Mouse (Mus musculus) embryonic facial prominence, embryonic 14.5 days (tissue): ENCODE data around the gene Kif5c. TPM values are rescaled to one million over a fixed set of nuclear protein-coding genes. Genes with fewer than 3 reads are reported as not detected.
A peak's percentile ranks its signal among the peaks of the same experiment; 100 is the strongest.

Experiments used
- ATAC-seq: fragments of 200-750 bp; cut with Nextera tagmentation; 2 replicates; pipeline ENCODE4 v1.8.0; 2017; ENCODE audit warnings: low read depth, moderate number of reproducible peaks, moderate TSS enrichment
- DNase-seq: peaks from one replicate; pipeline ENCODE4 v3.0.0-alpha.2; 2015; ENCODE audit warnings: low spot score
- H3K27ac ChIP-seq: fragments of 300-500 bp; sonication (generic); replicated peaks from 2 replicates; pipeline ENCODE4 v1.5.1; 2014; ENCODE audit warnings: low read depth, mild to moderate bottlenecking, low read length, moderate library complexity
- H3K27me3 ChIP-seq: fragments of 300-500 bp; sonication (generic); replicated peaks from 2 replicates; pipeline ENCODE4 v1.6.1; 2014; ENCODE audit warnings: low read length; ENCODE audit not compliant: control insufficient read depth, insufficient read depth
- H3K36me3 ChIP-seq: fragments of 300-500 bp; sonication (generic); 2 replicates; pipeline ENCODE4 v1.6.1; 2014; ENCODE audit warnings: low read length, mixed read lengths; ENCODE audit not compliant: control insufficient read depth, insufficient read depth
- H3K4me1 ChIP-seq: fragments of 300-500 bp; sonication (generic); 2 replicates; pipeline ENCODE4 v1.6.1; 2014; ENCODE audit warnings: antibody characterized with exemption, low read length; ENCODE audit not compliant: control insufficient read depth, insufficient read depth
- H3K4me2 ChIP-seq: fragments of 300-500 bp; sonication (generic); 2 replicates; pipeline ENCODE4 v1.6.1; 2014; ENCODE audit warnings: low read depth, mild to moderate bottlenecking, low read length, moderate library complexity, mixed read lengths
- H3K4me3 ChIP-seq: fragments of 300-500 bp; sonication (generic); 2 replicates; pipeline ENCODE4 v1.5.1; 2014; ENCODE audit warnings: low read depth, mild to moderate bottlenecking, low read length
- H3K9ac ChIP-seq: fragments of 300-500 bp; sonication (generic); 2 replicates; pipeline ENCODE4 v1.6.1; 2014; ENCODE audit warnings: low read depth, mild to moderate bottlenecking, low read length, moderate library complexity, mixed read lengths
- H3K9me3 ChIP-seq: fragments of 300-500 bp; sonication (generic); 2 replicates; pipeline ENCODE4 v1.6.1; 2016; ENCODE audit warnings: low read length; ENCODE audit not compliant: control insufficient read depth
- WGBS: fragments of 180-500 bp; shearing (Covaris S2); extraction: QIAGEN DNeasy Blood & Tissue Kit; methylation state at CpG from one replicate; pipeline ENCODE4 v1.1.7; 2014; 5-methylcytosine and 5-hydroxymethylcytosine counted together
- polyA plus RNA-seq: library from polyadenylated mRNA; unstranded; fragments of >200 nt; fragmentation: Nextera tagmentation; extraction: Ambion mirVana; gene quantifications from 2 replicates; pipeline ENCODE4 v1.2.1, GENCODE M21; 2014

The Kif5c gene
- polyA plus RNA-seq, 1 experiment from 2014 or later = 12.1 TPM

GRCm38 (mm10) chr2:49661348-49661747 is 42.2 kb downstream of the Kif5c start:
- no peak for ATAC-seq
- Histone ChIP-seq H3K36me3 (no peaks in the 10 kb centered on the region), H3K4me3 (no peak overlapping the region), H3K4me2 (no peak overlapping the region), H3K4me1 (peaks cover 2% of the 10 kb centered on the region; the same call in 1 of the 2 replicates), H3K9me3 (no peaks in the 10 kb centered on the region), H3K27ac (no peak overlapping the region), H3K9ac (no peak overlapping the region), H3K27me3 (no peaks in the 10 kb centered on the region)
- DNase-seq = no peak

DNA sequence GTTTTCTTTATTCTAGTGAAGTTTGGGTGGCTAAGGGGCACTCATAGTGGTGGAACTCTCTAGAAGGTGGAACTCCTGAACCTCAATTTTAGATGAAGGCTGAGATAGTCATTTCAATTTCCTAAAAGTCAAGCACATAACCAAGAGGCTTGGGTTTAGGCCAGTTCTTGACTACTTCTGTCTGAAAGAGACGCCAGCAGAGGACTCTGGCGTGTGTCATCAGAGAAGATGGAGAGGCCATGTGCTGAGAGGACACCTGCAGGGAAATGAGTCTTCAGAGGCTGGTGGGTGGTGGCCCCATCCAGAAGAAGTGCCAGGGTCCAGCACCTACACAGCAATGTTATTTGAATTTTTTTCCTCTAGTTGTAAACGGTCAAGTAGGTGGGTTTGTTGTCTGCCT is 42.8 kb downstream of the Kif5c start:
- Histone ChIP-seq H3K36me3 (no peaks in the 10 kb centered on the region), H3K27me3 (no peaks in the 10 kb centered on the region), H3K4me1 (peaks cover 2% of the 10 kb centered on the region; the same call in 1 of the 2 replicates), H3K9me3 (no peaks in the 10 kb centered on the region), H3K27ac (no peak overlapping the region), H3K4me2 (no peak overlapping the region), H3K9ac (no peak overlapping the region), H3K4me3 (no peak overlapping the region)
- no peak for ATAC-seq
- DNase-seq = no peak
- WGBS = 83% methylated on average over 3 of the region's 3 CpGs

- no peaks in the 10 kb centered on the region for H3K36me3 ChIP-seq
- no peak overlapping the region for H3K27ac ChIP-seq
- no peak overlapping the region for H3K4me2 ChIP-seq
- H3K4me1 ChIP-seq = peaks cover 5% of the 10 kb centered on the region; the same call in 1 of the 2 replicates
- H3K9ac ChIP-seq = no peak overlapping the region
- WGBS = 52% methylated on average over 12 of the region's 12 CpGs
- no peaks in the 10 kb centered on the region for H3K9me3 ChIP-seq
- DNase-seq (no peak), ATAC-seq (no peak)
- H3K4me3 ChIP-seq = no peak overlapping the region
- H3K27me3 ChIP-seq = no peaks in the 10 kb centered on the region
These were observed 52.8 kb downstream of the Kif5c start for GRCm38 (mm10) chr2:49671753-49672500.

DNA sequence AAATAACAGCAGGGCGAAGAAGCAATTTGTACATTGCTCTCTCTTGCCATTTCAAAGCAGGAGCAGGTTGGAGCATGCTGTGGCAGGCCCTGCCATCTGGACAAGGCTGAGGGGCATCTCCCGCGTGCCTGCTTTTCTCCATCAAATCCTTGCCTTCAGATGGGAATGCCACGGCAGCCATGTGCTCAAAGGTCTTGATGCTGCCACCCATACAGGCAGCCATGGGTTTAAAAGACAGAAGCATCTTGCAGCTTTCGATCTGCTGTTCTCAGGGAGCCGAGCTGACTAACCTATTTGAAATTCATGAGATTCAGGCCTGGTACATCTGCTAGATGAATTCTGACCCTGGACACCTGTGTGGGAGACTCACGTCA is 53.4 kb downstream of the Kif5c start:
- Histone ChIP-seq H3K9ac (no peak overlapping the region), H3K36me3 (no peaks in the 10 kb centered on the region), H3K4me1 (peaks cover 5% of the 10 kb centered on the region; the same call in 1 of the 2 replicates), H3K9me3 (no peaks in the 10 kb centered on the region), H3K4me2 (no peak overlapping the region), H3K4me3 (no peak overlapping the region), H3K27ac (no peak overlapping the region), H3K27me3 (no peaks in the 10 kb centered on the region)
- DNase-seq (no peak), ATAC-seq (no peak)
- WGBS = 55% methylated on average over 7 of the region's 7 CpGs

DNA sequence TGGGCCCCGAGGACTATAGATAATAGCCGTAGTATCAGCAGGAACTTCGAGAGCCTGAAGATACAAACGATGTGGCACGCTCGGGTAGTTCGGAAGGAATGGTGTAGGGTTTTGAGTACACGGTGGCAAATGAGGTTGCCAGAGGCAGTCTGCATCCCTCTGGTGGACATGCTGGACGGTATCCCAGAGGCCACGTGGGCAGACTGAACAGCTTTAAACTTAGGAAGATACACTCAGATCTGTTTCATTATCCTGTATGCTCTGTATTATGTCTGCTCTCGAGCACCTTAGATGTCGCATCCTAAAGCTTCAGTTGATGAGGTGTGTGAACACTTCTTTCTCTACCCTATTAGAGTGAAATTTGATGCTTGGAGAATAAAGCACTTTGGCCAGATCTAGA is 56.9 kb downstream of the Kif5c start:
- Histone ChIP-seq H3K9ac (no peak overlapping the region), H3K27ac (no peak overlapping the region), H3K4me2 (no peak overlapping the region), H3K9me3 (no peaks in the 10 kb centered on the region), H3K4me1 (peaks cover 9% of the 10 kb centered on the region; the same call in 1 of the 2 replicates), H3K4me3 (no peak overlapping the region), H3K36me3 (no peaks in the 10 kb centered on the region), H3K27me3 (no peaks in the 10 kb centered on the region)
- no peak for ATAC-seq
- DNase-seq = no peak
- WGBS = 85% methylated on average over 12 of the region's 12 CpGs

DNA sequence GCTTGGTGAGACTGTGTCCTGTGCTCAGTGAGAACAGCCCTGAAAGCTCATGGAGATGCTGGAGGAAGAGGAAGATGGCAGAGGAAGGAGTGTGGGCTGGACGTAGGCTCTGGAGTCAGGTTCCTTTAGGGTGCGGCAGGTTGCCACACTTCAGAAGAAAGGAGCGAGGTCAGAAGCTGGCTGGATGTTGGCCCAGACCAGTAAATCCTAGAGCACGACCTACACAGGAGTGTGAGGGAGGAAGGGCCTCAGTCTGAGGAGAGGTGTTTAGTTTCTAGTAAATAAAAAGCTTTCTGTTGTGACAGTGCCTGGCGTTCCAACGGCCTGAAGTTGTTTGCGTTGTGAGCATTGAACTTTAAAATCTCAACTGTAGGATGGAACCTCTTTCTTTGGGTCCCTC is 59.3 kb downstream of the Kif5c start:
- H3K9me3 ChIP-seq = no peaks in the 10 kb centered on the region
- no peak overlapping the region for H3K27ac ChIP-seq
- DNase-seq (no peak), ATAC-seq (no peak)
- H3K9ac ChIP-seq = no peak overlapping the region
- H3K4me2 ChIP-seq = no peak overlapping the region
- 0 out of 2 replicates have a peak, but pooled peaks cover 4% of the 10 kb centered on the region for H3K4me1 ChIP-seq
- no peak overlapping the region for H3K4me3 ChIP-seq
- WGBS = 61% methylated on average over 7 of the region's 7 CpGs
- H3K36me3 ChIP-seq = no peaks in the 10 kb centered on the region
- H3K27me3 ChIP-seq = no peaks in the 10 kb centered on the region

- H3K4me3 ChIP-seq = no peak overlapping the region
- WGBS = 60% methylated on average over 16 of the region's 16 CpGs
- H3K4me2 ChIP-seq = no peak overlapping the region
- H3K36me3 ChIP-seq = no peaks in the 10 kb centered on the region
- H3K27ac ChIP-seq = no peak overlapping the region
- no peak for DNase-seq
- 0 out of 2 replicates have a peak, but pooled peaks cover 4% of the 10 kb centered on the region for H3K4me1 ChIP-seq
- no peaks in the 10 kb centered on the region for H3K27me3 ChIP-seq
- peak; percentile 78 for ATAC-seq
- no peak overlapping the region for H3K9ac ChIP-seq
- H3K9me3 ChIP-seq = no peaks in the 10 kb centered on the region
These were observed 60.3 kb downstream of the Kif5c start for GRCm38 (mm10) chr2:49679135-49679964.

GRCm38 (mm10) chr2:49682754-49683153 is 63.7 kb downstream of the Kif5c start:
- Histone ChIP-seq H3K9me3 (no peaks in the 10 kb centered on the region), H3K36me3 (no peaks in the 10 kb centered on the region), H3K4me3 (no peak overlapping the region), H3K4me1 (0 out of 2 replicates have a peak, but pooled peaks cover 4% of the 10 kb centered on the region), H3K27me3 (no peaks in the 10 kb centered on the region), H3K4me2 (no peak overlapping the region), H3K27ac (no peak overlapping the region), H3K9ac (no peak overlapping the region)
- WGBS = 74% methylated on average over 6 of the region's 6 CpGs
- DNase-seq (no peak), ATAC-seq (no peak)
